Mouse (Mus musculus) right cerebral cortex, postnatal 25 days (tissue): ENCODE data around the gene Usb1.

Experiments
- DNase-seq: peaks from one replicate; pipeline ENCODE4 v3.0.0; 2022

Gene Usb1

GRCm38 (mm10) chr8:95331720-95332436, at the start of gene Usb1, which contains the start of gene Zfp319:
Gene Usb1 (plus strand): TSS chr8:95332284.
Gene Zfp319 (minus strand): TSS chr8:95331950.
- peak; percentile 92 for DNase-seq

DNA sequence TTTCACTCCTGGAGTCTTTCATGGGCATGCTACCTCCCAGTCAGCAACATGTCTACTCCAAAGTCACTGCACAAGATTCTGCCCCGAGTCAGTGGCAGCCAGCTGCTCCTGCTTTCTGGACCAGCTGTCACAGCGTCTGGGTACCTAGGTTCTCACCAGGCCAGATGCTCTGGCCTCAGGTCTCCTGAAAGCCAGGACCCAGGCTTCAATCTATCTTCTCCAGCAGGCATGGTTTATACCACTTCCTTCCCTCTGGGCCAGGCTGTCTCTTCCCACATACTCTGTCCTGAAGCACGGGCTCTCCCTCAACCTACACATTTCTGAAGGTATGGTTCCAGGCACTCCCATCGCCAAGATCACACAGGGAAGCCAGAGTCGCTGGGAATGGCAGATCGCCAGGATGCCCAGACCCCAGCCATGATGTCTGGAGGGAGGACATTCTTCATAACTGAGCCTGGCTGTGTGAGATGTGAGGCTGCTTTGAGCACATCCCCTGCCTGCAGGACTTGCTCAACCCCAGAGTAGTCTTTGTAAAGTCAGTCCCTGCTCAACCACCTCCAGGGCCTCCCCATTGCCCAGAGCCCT, 42.9 kb upstream of the Usb1 start:
- DNase-seq = no peak

- DNase-seq = no peak
These were observed 38.9 kb upstream of the Usb1 start for GRCm38 (mm10) chr8:95293172-95293571.

DNA sequence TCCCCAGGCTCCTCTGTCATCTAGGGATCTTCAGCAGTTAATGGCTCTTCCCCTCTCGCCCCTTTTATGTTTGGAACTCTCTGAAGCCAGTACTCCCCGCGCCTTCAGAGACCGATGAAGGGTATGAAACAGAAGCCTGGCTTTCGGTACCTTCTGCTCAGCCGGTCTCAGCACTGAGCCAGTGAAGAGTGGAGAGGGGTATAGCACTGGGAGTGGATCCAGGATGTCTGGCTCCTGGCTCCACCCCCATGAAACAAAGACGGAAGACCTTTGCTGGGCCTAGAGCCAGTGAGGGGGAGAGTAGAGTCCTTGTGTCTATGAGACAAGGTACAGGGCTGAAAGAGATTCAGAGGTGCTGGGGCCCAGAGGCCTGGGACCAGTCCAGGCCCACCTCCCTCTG, 38.2 kb upstream of the Usb1 start:
- DNase-seq = no peak

GRCm38 (mm10) chr8:95302410-95302809, 29.7 kb upstream of the Usb1 start:
- DNase-seq = no peak

DNA sequence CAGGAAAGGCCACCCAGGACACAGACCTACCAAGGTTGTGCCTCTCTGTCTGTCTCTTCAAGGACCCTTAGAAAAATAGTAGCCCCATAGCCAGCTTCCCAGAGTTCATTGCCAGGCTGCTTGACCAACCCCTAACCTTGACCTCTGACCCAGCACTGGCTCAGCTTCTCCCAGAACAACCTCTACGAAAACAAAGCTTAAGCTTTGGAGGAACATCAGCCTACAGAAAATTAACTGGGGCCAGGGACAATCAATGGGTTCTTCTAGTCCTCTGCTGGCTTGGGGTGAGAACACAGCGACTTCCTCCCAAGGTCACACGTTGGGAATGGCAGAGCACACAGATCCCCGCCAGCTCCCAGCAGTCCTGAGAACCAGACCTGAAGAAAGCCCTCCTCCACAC, 26.6 kb upstream of the Usb1 start:
- DNase-seq = no peak

GRCm38 (mm10) chr8:95306431-95306830, 25.7 kb upstream of the Usb1 start, which contains the start of gene Cngb1:
Gene Cngb1 (minus strand): TSS chr8:95306585.
- DNase-seq = no peak

GRCm38 (mm10) chr8:95310342-95310970, 21.6 kb upstream of the Usb1 start, which contains the start of gene Tepp:
Gene Tepp (plus strand): TSS chr8:95310566.
- DNase-seq = no peak

GRCm38 (mm10) chr8:95312836-95313235, 19.2 kb upstream of the Usb1 start:
- no peak for DNase-seq

DNA sequence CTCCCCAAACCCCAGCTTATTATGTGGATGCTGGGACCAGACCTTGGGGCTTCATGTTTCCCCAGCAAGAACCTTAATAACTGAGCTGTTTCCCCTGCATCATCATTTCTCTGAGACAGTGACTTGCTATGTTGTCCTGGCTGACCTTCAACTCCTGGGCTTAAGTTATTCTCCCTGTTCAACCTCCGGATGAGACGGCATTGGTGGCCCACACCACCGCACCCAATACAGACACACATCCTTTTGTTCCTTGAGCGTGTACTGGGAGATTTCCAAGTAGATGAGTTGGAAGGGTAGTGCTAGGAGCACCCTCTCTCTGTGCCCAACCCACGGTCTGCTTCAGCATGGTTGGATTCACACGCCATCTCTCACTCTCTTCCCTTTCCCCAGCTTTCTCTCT, 18.2 kb upstream of the Usb1 start:
- DNase-seq = no peak

GRCm38 (mm10) chr8:95314707-95315106, 17.4 kb upstream of the Usb1 start:
- DNase-seq = no peak

DNA sequence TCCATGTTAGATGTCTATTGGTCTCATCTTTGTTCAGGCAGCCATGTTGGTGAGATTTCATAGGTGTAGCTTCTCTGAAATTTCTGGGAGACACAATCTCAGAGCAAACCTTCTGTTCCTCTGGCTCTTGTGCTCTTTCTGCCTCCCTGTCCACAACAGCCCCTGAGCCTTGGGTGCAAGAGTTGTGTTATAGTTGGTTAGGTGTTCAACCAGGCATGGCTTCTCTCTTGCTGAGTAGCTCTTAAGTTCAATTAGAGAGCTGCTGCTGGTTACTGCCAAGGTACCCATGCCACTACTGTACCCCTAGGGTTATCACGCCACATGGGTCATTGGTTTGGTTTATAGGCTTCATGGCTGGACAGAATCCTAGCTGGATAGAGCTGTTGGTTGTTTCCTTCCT, 16.7 kb upstream of the Usb1 start:
- no peak for DNase-seq

DNA sequence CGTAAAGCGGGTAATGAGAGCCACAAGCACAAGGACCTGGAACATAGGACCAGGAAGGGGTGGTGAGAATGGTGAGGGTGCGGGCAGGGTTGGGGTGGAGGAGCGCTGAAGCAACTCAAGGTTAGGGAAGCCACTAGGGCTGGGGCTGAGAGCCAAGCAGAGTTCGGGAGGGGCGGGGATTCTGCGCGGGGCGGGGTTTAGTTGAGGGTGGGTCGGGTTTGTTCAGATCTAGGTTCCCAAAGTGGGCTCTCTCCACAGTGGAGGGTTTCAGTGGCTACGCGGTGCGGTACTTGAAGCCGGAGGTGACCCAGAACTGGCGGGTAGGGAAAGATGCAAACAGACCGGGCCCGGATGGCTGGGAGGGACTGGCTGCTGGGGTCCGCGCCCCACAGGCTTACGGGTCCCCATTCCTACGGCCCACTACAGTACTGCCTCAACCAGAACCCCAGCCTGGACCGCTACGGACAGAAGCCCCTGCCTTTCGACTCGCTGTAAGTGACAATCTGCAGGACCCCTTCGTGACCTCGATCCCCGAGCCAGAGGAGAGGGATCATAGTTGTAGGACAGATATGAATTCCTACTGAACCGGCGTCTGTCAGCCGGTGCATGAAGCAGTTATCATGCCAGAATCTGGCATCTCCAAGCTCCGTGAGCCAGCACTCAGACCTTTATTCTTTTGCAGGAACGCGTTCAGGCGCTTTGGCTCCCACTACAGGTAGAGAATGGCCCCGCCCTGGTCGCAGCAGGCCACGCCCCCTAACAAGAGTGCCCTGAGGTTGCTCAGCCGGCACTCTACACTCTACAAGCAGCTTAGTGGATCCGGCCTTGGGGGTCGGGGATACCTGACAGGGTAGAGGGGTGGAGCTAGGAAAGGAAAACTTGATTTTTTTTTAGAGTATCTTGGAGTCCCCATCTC, 11.6 kb upstream of the Usb1 start:
- DNase-seq = peak; percentile 22

DNA sequence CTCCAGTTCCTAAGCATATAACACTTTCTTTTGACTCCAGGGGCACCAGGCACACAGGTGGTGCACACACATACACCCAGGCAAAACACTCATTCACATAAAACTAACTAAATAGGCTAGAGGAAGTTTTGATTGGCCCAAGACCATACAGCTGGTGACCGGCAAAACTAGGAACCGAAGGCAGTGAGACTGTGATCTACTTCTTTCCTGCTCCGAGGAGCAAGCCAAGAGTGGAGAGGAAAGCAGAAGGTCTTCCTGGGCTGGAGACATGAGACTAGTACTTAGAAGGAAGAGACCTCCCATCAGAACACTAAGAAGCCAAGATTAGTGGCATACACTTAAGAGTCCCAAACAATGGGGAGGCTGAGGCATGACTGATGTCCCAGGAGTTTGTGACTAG, 8.9 kb upstream of the Usb1 start:
- no peak for DNase-seq

DNA sequence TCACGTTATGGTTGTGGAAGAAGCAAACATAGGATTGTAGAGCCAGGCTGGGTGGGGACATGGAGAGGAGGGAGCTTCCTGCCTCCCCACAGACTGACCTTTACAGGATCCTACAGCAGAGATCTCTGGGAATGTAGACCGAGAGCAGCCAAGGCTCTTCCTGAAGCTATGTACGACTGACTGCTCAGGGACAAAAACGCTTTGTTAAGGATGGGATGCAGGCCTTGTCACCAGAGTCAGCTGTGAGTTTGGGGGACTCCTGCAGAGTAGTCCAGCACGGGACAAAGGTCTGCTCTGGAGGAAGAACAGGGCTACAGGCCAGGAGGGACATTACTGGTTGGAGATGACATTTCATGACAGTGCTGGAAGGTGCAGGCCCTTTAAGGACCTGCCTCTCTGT, 7.4 kb upstream of the Usb1 start:
- no peak for DNase-seq

- no peak for DNase-seq
These were observed 5.3 kb upstream of the Usb1 start for GRCm38 (mm10) chr8:95326822-95327221.

DNA sequence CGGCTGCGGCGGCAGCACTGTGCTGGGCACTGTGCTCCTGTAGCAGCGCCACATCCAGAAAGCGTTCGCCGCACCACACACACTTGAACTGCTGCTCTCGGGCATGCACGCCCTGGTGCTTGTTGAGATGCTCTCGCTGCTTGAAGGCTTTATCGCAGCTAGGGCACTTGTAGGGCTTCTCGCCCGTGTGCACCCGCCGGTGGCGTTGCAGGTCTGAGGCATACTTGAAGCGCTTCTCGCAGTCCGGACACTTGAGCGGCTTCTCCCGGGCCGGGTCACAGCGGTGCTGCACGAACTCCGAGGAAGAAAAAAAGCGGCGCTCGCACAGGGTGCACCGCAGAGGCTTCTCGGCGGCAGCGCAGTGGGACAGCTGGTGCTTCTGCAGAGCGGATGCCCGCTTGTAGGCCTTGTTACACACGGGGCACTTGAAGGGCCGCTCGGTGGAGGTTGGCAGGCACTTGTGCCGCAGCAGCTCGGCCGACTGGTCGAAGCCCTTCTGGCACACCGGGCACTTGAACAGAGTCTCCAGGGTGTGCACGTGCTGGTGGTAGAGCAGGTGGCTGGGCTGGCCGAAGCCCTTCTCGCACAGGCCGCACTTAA, 4.1 kb upstream of the Usb1 start:
- no peak for DNase-seq

DNA sequence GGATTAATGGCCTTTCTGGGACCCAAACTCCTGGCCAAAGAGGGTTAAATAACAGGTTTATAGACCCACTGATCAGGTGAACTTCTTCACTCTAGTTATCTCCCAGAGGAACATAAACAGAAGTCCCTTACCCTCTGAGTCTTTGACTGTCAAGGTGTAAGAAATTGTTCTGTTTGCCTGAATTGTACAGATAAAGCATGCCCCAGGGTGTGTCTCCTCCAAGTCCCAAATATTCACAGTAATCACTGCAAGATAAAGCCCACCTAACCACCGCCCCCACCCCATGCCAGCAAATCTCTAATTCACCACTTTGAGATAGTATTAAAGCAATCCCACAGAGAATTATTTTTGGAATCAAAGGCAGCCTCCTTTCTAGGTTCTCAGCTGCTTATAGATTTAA, 1.7 kb upstream of the Usb1 start:
- no peak for DNase-seq

DNA sequence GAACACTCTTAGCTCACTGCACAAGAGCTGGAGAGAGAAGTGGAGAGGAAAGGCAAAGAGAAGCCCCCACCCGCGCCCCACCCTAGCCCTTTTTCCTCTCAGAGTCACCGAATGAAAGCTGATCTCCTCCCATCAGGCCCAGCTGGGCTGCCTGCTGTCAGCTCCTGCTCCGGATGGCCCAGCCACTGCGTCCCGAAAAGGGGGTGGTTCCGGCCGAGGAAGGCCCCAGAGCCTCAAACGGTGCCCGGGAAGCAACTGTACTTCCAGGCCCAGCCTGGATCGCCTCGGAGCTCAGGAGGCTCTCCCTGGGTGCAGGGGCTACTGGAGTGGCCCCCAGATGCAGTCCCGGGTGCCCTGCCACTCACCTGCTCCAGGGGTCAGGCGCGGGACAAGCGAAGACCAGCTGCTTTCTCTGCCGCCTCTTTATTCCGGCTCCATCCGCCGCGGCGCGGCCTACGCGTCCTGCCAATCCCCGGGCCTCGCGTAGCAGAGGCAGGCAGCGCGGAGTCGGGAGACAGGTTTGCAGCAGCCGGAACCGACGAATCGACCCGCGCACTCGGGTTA, 846 bp upstream of the Usb1 start:
- DNase-seq = no peak

DNA sequence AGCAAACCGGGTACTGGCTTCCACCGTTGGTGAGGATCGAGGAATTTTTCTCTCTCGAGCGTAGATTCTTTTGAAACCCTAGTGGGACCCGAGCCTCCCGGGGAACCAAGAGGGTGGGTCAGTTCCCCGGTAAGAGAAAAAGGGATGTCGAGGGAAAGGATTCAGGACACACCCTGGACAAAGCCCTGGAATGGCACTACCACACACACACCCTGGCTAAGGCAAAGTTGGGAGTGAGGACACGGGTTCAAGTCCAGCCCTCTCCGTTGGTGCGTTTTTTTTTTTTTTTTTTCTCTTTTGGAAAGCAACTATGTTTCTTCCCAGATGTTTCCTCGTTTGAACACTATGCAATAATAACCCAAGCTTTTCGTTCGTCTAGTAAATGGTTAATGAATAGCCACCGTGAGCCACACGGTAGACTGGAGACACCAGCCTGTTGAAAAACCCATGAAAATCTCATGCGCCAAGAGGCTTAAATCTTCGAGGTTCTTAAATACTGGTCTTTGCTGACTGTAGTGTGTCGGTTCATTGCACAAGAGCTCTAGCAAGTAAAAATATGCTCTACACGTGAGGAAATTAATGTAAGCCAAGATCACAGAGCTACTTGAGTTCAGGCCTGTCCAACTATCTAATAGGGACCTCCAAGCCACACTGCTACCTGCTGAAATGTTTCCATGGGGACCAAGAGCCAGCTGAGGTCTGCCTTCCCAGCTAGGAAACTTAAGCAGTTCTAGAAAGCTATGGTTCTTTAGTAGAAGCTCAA, 534 bp downstream of the Usb1 start:
- DNase-seq = no peak

- no peak for DNase-seq
These were observed 3.6 kb downstream of the Usb1 start for GRCm38 (mm10) chr8:95335706-95336105.

DNA sequence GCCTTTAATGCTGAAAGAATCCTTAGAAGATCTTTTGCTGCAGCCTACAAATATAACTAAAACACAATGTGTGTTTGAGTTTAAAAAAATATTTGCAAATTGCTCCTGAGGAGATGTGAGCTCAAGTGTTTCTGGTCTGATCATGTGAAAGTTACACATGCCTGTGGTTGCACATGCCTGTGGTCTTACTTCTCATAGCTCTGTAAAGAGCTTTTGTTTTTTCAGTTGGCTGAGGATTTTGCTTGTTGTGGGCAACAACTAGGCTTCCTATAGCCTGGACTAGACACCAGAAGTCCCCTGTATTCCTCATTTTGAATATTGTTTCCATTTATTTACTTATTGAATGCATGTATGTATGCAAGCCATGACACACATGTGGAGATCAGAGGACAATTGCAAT, 4.3 kb downstream of the Usb1 start:
- no peak for DNase-seq
